Mouse (Mus musculus) brain, embryonic 14.5 days (tissue): ENCODE results near the gene Dhcr7. TPM values are rescaled to one million over a fixed set of nuclear protein-coding genes. Genes with fewer than 3 reads are reported as not detected.

Experiments used
- DNase-seq: peaks from one replicate; pipeline ENCODE4 v3.0.0-alpha.2; 2011; ENCODE audit warnings: low read depth
- CTCF ChIP-seq: fragments of 200-500 bp; IDR thresholded peaks from 2 replicates; pipeline ENCODE4 v1.5.1; 2012; ENCODE audit warnings: inconsistent platforms, mild to moderate bottlenecking, moderate library complexity, borderline replicate concordance; ENCODE audit not compliant: insufficient read depth, insufficient read length; ENCODE audit errors: extremely low read depth
- POLR2A ChIP-seq: fragments of 200-500 bp; IDR thresholded peaks from 2 replicates; pipeline ENCODE4 v1.6.1; 2012; ENCODE audit warnings: mild to moderate bottlenecking, inconsistent platforms, borderline replicate concordance; ENCODE audit not compliant: poor library complexity, insufficient read depth, insufficient read length, severe bottlenecking; ENCODE audit errors: extremely low read depth
- polyA plus RNA-seq: library from polyadenylated mRNA; depleted of rRNA; stranded (reverse); fragments of >200 nt; gene quantifications from 2 replicates; pipeline ENCODE4 v1.2.3, GENCODE M21; 2012; rRNA removed

Gene Dhcr7
- polyA plus RNA-seq: 106 and 117 TPM in 2 replicates

DNA sequence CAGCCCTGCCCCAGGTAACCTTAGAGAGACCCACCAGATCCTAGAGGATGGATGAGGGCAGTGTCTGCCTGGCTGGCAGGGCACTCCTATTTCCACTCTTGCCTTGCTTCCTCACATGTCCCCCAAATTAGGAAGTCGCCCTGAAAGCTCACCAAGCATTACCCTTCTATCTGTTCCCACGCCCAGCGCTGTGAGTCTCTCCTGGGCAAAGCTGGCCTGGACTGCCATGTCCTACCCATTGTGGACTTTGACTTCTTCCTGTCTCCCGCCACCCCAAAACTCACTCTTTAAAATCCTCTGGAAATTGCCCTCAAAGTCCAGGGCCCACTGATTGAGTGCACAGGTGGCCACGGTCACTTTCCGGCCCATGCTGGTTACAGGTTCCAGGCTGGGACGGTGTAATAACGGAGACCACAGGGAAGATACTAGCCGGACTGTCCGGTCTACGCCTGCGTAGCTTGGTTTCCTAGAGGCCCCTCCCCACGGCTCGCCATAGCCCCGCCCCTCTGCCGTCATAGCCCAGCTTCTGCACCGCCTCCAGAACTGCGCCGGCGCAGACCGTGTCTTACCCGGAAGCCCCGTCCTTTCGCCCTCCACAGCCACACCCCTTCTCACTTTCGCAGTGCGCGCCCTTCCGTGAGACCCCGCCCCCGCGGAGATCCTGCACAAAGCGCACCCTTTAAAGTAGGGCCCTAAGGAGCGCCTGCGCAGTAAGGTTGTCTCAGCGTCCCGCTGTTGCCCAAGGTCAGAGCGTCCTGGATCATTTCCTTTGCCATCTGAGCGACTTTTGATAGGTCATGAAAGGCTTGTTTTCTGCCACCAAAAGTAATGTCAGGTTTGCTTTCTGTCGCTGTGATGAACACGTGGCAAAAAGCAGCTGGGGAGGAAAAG lies at the start of gene Dhcr7, which contains the start of gene Nadsyn1:
Gene Dhcr7, plus strand, starts transcription at position 771 of the 891 bp plus-strand sequence.
Gene Nadsyn1, minus strand, starts transcription at position 475 of the 891 bp plus-strand sequence.
- peak; percentile 100 for DNase-seq
- TF ChIP-seq CTCF (no peak), POLR2A (peak; percentile 32; the same call in 1 of the 2 replicates)

DNA sequence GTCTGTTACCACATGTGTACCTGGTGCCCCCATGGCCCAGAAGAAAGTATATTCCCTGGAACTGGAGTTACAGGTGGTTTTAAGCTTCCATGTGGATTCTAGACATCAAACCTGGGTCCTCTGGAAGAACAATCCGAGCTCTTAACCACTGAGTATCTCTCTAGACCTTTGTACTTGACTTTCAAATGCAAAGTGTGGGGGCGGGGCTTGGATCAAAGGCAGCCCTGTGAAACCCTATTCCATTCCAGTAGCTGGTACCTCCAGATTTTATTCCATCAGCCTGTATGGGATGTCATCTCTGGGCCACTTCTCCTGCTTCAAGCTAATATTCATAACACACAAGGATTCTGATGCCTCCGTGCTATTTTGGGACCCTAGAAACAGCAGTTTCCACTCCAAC lies 46.8 kb upstream of the Dhcr7 start:
- no peak for TF ChIP-seq POLR2A
- TF ChIP-seq CTCF: no peak
- DNase-seq: no peak

DNA sequence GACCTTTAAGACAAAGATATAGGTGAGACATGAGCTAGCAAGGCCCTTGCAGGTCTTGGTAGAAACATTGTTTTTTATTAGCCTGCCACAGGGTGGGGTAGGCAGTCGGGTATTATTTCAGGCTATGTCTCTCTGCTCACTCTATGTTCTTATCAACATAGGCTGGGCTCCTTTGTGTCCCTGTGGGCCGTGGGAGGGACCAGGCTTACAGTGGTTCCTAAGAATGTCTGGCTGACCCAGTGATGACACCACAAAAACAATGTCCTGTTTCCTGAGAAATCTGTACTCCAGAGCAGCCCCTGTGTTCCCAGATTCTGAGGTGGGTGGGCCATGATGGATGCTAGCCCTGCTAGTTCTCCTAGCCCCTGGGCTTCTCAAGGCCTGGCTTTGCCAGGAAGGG lies 45.6 kb upstream of the Dhcr7 start:
- DNase-seq: no peak
- TF ChIP-seq CTCF (no peak), POLR2A (no peak)

DNA sequence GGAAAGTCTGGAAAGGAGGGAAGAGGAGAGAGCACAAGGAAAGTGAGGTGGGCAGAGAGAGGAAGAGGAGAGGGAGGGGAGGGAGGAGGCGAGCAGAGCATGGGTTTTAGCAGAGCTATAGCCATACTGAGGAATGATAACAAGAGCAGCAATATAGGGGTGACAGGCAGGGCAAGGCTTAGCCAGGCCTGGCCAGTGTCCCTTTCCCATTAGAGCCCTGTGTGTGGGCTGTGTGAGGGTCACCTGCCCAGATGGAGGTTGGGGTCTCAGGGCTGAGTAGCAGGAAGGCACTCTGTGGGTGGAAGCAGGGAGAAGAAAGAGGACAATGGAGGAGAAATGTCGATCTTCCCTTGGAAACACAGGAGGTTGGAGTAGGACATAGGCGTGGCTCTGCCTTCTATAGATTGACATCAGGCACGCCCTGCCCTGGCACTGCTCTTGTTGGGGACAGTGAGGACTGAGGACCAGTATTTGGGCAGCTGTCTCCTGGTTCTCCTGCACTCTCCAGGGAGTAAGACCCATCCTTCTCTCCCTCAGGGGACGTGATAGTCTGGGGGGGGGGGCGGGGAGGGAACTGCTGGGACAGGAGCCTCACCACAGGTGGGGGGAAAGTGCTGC lies 39.5 kb upstream of the Dhcr7 start:
- TF ChIP-seq CTCF: no peak
- no peak for TF ChIP-seq POLR2A
- DNase-seq: no peak

DNA sequence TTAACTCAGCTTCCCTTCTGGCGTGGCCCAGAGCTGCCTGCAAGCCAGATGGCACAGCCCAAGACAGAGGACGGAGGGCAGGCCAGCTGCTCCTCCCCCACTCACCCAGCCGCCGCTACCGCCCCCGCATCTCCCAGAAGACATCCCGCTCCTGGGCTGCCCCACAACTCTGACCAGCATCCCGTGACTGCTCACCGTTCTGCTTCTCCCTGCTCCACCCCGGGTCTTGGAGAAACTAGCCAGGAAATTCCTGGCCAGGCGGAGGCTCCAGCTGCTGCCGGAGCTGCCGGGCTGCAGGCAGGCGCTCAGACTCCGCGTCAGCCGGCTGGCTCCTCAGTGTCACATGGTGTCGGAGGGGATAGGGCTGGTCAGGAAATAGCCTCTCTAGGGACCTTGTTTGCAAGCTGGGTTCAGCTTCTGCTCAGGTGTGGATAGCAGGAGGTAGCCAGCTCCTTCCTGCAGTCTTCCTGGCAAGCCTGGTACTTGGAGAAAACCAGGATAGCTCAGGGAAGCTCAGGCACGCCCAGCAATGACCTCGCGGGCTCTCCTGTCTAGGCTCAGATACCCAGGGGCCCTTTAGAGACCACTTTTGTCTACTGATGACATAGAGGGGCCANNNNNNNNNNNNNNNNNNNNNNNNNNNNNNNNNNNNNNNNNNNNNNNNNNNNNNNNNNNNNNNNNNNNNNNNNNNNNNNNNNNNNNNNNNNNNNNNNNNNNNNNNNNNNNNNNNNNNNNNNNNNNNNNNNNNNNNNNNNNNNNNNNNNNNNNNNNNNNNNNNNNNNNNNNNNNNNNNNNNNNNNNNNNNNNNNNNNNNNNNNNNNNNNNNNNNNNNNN lies 38.7 kb upstream of the Dhcr7 start, which contains the start of gene Mrgpre:
Gene Mrgpre, minus strand, starts transcription at position 505 of the 834 bp plus-strand sequence.
- TF ChIP-seq POLR2A (peak; percentile 27; the same call in 1 of the 2 replicates), CTCF (no peak)
- peak; percentile 86 for DNase-seq

DNA sequence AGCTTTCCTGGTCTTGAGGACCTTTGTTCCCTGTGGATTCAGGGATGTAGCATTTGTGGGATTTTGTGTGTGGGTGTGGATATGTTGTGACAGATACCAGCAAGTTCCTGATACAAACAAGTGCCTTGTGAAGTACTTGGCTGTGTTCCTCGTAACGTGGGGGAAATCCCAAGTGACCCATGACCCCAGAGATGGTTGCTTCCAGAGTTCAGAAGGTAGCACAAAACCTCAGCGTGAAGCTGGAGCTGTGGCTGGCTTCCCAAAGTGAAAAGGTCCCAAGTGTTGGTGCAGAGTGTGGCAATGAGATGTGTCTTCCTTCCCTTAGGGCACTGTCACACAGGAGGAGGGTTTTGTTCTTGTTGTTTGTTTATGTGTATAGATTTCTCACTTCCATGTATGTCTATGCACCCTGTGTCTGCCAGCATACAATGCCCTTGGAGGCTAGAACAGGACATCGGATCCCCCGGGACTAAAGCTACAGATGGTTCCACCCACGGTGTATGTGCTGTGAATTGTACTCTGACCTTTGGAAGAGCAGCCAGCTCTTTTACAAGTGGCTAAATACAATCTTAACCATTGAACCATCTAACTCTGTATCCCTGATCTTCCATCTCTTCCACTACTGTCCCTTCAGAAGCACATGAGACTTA lies 30.5 kb upstream of the Dhcr7 start:
- TF ChIP-seq CTCF (no peak), POLR2A (no peak)
- no peak for DNase-seq

DNA sequence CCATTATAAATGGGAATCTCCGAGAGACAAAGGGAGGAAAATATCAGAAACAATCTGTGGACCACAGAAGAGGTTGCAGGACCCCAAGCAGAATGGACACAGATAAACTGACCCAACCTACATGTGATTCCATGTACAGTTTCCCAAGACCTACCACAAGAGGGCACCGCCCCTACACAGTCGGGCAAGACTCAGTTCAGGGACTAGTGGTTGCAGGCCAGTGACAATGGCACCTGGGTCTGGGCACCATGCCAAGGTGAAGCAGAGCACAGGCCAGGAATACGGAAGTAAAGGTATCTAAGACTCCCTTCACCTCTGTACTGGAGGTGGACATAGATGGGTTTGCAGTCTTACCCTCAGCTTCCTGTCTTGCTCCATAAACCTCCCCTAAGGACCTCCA lies 29.8 kb upstream of the Dhcr7 start:
- DNase-seq: peak; percentile 20
- TF ChIP-seq POLR2A: no peak
- peak; percentile 54; the same call in 1 of the 2 replicates for TF ChIP-seq CTCF

DNA sequence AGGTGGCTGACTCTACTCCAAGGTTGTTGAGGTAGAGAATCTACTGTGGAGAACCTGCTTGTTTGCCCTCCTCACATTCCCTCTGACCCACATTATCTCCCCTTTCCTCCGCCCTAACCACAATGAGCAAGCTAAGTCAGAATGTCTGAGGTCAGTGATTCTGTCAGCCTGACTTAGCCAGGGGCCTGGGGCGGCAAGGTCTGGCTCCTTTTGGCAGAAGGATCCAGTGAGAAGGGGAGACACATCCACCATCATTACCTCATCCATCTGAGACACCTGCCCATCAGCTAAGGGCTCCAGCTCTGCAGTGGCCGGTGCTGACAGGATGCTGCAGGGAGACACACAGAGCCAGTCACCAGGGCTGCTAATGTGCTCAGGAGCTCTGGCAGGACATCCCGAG lies 24.2 kb upstream of the Dhcr7 start:
- TF ChIP-seq POLR2A: no peak
- TF ChIP-seq CTCF: no peak
- no peak for DNase-seq

DNA sequence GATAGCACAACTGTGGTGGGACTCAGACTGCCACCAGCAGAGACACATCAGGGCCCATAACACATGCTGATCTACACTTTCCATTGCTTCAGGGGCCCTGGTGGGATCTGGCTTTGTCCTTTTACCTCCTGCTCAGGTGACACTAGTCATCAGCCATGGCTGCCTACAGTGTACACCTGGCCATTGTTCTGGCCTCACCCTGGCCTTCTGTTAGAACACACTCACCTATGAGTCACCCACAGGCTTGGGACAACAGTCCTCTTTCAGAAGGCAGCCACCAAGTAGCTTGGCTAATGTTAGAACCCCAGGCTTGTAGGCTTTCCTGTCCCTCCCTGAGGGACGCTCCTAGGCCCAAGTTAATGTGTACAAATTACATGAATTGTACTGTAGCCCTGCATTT lies 22.2 kb upstream of the Dhcr7 start:
- TF ChIP-seq POLR2A (no peak), CTCF (no peak)
- DNase-seq: no peak

DNA sequence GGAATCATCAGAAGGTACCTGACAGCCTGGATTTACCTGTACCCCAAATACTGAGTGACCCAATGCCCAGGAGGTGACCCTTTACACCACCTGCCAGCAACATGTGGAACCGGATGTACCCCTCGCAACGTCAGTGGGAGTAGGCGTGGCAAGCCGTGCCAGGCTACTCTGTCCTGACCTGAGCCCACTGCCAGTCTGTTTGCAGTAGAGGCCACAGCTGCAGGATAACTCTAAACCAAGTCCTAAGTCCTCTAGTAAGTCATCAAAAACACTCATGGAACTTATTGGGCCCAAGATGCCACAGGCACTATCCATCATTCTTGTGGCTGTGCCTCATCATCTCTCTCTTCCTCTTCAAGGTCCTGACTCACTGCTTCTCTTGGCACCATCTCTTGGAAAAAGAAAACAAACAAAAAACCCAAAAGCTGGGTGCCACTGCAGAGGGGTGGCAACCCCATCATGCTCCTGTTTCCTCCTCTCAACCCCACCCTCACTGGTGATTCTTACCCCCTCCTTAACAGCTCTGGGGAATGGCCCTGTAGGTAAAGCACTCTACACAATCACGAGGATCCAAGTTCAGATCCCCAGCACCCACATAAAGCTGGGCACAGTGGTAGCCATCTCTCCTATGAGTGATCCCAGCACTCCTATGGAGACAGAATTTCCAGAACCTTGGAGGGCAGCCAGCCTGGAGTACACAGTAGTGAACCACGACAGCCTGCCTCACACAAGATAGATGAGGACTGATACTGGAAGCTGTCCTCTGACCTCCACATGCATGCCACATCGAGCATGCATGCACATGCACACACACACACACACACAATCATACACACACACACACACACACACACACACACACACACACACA lies 21.5 kb upstream of the Dhcr7 start:
- TF ChIP-seq POLR2A (no peak), CTCF (no peak)
- no peak for DNase-seq

DNA sequence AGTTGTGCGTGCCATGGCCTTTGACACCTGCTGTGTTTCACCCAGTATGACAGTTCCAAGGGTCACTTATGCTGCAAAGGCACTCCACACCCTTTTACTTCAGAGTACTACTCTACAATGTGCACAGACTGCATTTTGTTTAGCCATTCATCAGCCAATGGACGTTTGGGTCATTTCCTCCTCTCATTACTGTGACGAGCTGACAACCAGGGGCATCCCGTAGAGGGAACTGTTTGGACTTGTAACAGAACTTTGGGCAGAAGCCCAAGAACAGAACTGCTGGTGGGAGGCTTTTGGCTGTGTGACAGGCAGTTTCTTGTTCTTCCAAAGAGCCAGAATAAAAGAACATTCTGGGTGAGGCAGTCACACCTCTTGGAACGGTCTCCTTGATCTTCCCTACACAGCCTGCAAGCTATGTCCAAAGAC lies 17.7 kb upstream of the Dhcr7 start:
- TF ChIP-seq POLR2A (no peak), CTCF (no peak)
- peak; percentile 73 for DNase-seq

DNA sequence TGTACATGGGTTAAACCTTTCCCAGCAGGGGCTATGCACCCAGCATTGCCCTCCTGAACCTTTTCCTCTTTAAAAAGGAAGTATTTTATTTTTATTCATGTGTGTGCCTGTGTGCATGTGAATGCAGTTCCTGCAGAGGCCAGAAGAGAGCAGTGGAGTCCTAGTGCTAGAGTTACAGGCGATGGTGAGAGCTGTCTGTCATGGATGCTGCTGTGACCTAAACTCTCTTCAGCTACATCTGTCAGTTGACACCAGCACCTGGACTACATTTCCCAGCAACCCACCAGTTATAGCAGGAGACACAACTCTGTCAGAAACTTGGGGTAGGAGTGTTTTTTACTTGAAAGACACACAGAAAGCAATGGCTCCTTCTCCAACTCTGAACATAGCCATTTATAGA lies 14.0 kb upstream of the Dhcr7 start:
- DNase-seq: peak; percentile 15
- no peak for TF ChIP-seq POLR2A
- peak; percentile 46; the same call in 1 of the 2 replicates for TF ChIP-seq CTCF

DNA sequence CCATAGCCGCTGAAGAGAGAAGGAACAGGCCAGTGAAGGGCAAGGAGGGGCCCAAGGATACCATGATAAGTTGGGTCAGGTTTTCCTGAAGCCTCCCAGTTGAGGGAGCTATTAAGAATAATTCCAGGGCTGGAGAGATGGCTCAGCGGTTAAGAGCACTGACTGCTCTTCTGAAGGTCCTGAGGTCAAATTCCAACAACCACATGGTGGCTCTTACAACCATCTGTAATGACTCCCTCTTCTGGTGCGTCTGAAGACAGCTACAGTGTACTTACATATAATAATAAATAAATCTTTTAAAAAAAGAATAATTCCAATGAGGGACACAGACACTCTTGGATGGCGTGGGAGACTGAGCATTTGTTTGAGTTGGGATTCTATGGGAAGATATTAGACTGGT lies 3.7 kb upstream of the Dhcr7 start:
- no peak for DNase-seq
- TF ChIP-seq CTCF (no peak), POLR2A (no peak)
